Mouse (Mus musculus): ENCODE data around the gene Arl6ip4.
A peak's percentile ranks its signal among the peaks of the same experiment; 100 is the strongest.

The Arl6ip4 gene

DNA sequence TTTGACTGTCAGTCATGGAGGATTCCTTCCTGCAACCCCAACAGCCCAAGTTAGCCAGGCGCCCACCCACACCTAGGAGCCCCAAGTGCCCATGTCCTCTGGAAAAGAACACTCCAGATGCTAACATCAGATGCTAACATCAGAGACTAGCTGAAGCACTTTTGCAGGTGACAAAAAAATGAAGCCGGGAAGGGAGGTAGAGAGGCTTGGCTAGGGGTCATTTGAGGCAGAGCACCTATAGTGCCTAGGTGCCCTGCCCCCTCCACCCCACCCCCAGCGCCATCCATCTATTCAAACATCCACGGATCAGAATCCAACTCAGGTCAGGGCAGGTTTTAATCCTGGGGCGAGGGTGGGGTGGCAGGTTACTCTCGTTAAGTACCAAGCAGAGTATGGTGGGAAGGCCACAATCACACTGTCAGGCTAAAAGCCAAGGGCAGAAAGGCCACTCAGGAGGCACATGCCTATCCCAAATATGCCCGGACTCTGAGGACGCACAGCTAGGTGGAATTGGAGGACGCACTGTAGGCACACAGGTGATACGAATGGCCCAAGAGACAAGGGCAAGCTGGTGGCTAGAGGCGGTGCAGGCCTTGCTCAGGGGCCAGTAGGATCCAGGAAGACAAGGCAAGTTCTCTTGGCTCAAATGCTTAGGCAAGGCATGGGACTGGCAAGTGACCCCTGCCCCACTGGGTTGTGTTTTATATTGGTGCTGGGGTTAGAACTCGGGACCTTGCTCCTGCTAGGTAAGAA, 21.9 kb upstream of the Arl6ip4 start:
- DNase-seq (ENCODE audit: low read depth, low spot score), result no peak

DNA sequence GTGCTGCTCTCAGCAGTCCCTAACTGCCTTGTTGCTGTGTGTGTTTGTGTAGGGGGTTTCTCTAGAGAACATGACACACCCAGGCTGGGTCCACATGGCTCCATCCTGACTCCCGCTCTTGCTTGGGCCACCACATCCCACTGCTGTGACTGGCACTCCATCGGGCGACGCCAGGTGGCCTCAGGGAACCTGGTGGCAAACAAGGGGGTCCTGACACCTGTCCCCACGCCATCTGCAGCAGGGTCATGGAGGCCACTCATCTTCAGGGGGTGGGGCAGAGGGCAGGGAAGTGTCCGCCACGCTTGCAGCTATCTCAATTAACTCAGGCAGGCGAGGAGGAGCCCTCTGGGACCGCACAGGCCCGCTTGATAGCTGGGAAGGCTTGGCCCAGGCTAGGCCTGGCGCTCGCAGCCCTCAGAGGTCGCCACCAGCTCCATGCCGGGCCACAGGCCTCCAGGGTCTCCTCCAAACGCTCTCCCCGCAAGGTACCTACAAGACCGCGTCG, 20.8 kb upstream of the Arl6ip4 start:
- DNase-seq (ENCODE audit: low read depth, low spot score), result no peak

GRCm38 (mm10) chr5:124095596-124096232, 20.2 kb upstream of the Arl6ip4 start, which contains the start of gene Abcb9:
TSS of gene Abcb9 (minus strand) at chr5:124095798.
- peak; percentile 93 for DNase-seq (ENCODE audit: low read depth, low spot score)

- DNase-seq (ENCODE audit: low read depth, low spot score), result no peak
Measured at GRCm38 (mm10) chr5:124098923-124099322, 17.0 kb upstream of the Arl6ip4 start.

- DNase-seq (ENCODE audit: low read depth, low spot score), result no peak
Measured at GRCm38 (mm10) chr5:124100128-124101044, 15.5 kb upstream of the Arl6ip4 start.

DNA sequence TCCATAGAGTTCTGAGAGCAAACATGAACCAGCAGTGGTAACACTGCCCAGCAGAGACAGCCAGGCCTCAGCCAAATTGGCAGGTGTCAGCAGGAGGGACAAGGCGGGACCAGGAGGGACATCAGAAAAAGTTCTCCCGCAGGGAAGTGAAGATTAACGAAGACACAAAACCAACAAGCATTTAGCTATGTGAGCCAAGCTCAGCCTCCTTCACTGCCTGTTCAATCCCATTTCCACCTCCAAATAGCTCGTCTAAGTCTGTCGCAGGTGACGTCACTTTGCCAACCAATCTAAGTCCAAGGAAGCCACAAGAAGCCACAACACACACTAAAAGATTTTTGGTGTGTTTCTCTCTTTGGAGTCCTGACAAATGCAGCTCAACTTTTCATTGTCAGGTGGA, 13.6 kb upstream of the Arl6ip4 start:
- DNase-seq (ENCODE audit: low read depth, low spot score), result no peak

GRCm38 (mm10) chr5:124103020-124103419, 12.9 kb upstream of the Arl6ip4 start:
- DNase-seq (ENCODE audit: low read depth, low spot score), result no peak

DNA sequence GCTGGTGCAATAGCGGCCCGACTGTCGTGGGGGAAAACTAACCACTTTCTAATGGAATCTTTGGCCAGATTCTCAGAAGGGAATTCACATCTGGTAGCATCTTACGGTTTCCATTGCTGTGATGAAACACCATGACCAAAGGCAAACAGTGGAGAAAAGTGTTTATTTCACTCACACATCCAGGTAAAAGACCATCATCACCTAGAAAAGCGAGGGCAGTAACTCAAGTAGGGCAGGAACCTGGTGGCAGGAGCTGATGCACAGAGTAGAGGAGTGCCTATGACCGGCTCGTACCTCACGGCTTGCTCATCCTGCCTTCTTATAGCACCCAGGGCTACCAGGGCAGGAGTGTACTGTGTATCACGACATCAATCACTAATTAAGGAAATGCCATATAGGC, 12.3 kb upstream of the Arl6ip4 start:
- no peak for DNase-seq (ENCODE audit: low read depth, low spot score)

DNA sequence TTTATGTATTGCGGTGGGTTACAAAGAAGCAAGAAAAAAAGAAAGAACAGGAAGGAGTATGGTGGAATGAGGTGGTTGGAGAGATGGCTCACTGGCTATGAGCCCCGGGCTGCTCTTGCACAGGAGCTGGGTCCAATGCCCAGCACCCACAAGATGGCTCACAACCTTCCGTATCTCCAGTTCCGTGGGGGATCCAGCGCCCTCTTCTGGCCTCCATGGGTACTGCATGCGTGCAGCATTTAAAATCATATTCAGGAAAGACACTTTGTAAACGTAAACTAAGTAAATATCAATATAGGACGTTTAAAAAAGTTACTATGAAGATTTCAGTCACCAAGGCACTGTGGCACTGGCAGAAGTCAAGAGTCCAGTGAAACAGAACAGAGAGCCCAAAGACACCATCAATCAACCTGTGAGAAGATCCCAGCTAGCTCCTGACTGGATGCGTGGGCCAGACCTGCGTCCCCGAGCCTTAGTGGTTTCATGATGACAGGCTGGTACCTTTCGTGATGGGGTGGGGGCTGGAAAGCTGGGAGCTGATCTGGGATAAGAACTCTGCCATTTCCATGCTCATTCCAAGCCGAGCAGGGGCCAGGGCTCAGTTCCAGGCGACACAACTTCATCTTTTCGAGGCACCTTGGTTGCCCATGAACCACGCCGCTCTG, 4.7 kb upstream of the Arl6ip4 start:
- DNase-seq (ENCODE audit: low read depth, low spot score), result no peak

- peak; percentile 97 for DNase-seq (ENCODE audit: low read depth, low spot score)
Measured at GRCm38 (mm10) chr5:124111742-124112497, 4.0 kb upstream of the Arl6ip4 start, which contains the start of gene Ogfod2. TSS of gene Ogfod2 (plus strand) at chr5:124112297.

GRCm38 (mm10) chr5:124112531-124112930, 3.4 kb upstream of the Arl6ip4 start:
- DNase-seq (ENCODE audit: low read depth, low spot score), result no peak

GRCm38 (mm10) chr5:124113030-124113429, 2.9 kb upstream of the Arl6ip4 start:
- DNase-seq (ENCODE audit: low read depth, low spot score), result no peak

GRCm38 (mm10) chr5:124114276-124115025, 1.4 kb upstream of the Arl6ip4 start:
- no peak for DNase-seq (ENCODE audit: low read depth, low spot score)

- DNase-seq (ENCODE audit: low read depth, low spot score), result no peak
Measured at GRCm38 (mm10) chr5:124115531-124115930, 358 bp upstream of the Arl6ip4 start.

GRCm38 (mm10) chr5:124119204-124119603, 3.3 kb downstream of the Arl6ip4 start:
- no peak for DNase-seq (ENCODE audit: low read depth, low spot score)

GRCm38 (mm10) chr5:124122357-124122756, 6.5 kb downstream of the Arl6ip4 start:
- no peak for DNase-seq (ENCODE audit: low read depth, low spot score)

GRCm38 (mm10) chr5:124125093-124125492, 9.2 kb downstream of the Arl6ip4 start:
- DNase-seq (ENCODE audit: low read depth, low spot score), result no peak

DNA sequence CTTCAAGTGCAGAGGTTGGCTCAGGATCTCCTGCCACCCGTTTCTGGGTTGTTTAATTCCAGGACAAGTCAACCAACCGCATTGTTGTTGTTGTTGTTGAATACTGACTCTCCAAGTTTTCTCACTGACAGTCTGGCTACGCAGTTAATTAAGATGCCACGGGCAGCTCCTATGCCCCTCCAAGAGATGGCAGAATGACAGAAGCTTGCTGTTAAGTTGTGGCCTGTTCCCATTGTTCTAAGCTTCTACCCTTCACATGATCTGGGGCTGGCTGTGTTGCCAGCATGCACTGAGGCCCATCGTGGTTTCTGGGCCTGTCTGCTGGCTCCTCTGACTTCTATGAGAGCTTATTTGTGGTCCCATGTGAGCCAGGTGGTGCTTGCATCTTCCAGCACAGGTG, 18.4 kb downstream of the Arl6ip4 start:
- DNase-seq (ENCODE audit: low read depth, low spot score), result no peak

DNA sequence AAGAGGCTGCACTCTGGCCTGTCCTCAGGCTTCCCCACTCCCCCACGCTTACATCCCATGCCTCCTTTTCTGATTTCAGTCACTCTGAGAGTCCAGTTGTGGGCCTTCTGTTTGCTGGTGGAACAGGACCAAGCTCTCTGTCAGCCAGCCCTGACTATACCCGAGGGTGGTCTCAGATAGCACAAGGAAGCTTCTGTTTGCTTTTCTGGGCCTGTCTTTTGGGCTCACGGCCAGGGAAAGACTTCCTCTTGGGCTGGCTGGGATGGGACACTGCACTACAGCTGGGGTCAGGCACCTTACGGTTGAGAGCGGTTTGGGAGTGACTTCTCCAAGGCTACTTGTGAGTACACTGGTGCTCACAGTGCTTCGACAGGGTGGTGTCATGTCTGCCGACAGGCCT, 22.2 kb downstream of the Arl6ip4 start:
- no peak for DNase-seq (ENCODE audit: low read depth, low spot score)

GRCm38 (mm10) chr5:124149028-124149427, 33.1 kb downstream of the Arl6ip4 start:
- no peak for DNase-seq (ENCODE audit: low read depth, low spot score)

Data from telencephalon, adult 2 months (tissue).